Mouse (Mus musculus) kidney, embryonic 15.5 days (tissue): ENCODE data around the gene Clasp1. TPM values are rescaled to one million over a fixed set of nuclear protein-coding genes. Genes with fewer than 3 reads are reported as not detected.

Source experiments
- ATAC-seq: fragments of 200-750 bp; cut with Nextera tagmentation; replicated peaks from 2 replicates; pipeline ENCODE4 v1.8.0; 2017; ENCODE audit warnings: moderate TSS enrichment; ENCODE audit not compliant: low FRiP score
- H3K27ac ChIP-seq: fragments of 300-500 bp; sonication (generic); 2 replicates; pipeline ENCODE4 v1.5.1; 2015; ENCODE audit warnings: mild to moderate bottlenecking, inconsistent platforms
- H3K27me3 ChIP-seq: fragments of 300-500 bp; sonication (generic); 2 replicates; pipeline ENCODE4 v1.6.1; 2015; ENCODE audit warnings: inconsistent platforms
- H3K36me3 ChIP-seq: fragments of 300-500 bp; sonication (generic); 2 replicates; pipeline ENCODE4 v1.6.1; 2015; ENCODE audit warnings: inconsistent platforms
- H3K4me1 ChIP-seq: fragments of 300-500 bp; sonication (generic); 2 replicates; pipeline ENCODE4 v1.6.1; 2015; ENCODE audit warnings: inconsistent platforms
- H3K4me2 ChIP-seq: fragments of 300-500 bp; sonication (generic); 2 replicates; pipeline ENCODE4 v1.6.1; 2015; ENCODE audit warnings: moderate library complexity, mild to moderate bottlenecking, inconsistent platforms
- H3K4me3 ChIP-seq: fragments of 300-500 bp; sonication (generic); replicated peaks from 2 replicates; pipeline ENCODE4 v1.5.1; 2015; ENCODE audit warnings: mild to moderate bottlenecking, inconsistent platforms
- H3K9ac ChIP-seq: fragments of 300-500 bp; sonication (generic); 2 replicates; pipeline ENCODE4 v1.6.1; 2015; ENCODE audit warnings: mild to moderate bottlenecking, inconsistent platforms
- H3K9me3 ChIP-seq: fragments of 300-500 bp; sonication (generic); replicated peaks from 2 replicates; pipeline ENCODE4 v1.6.1; 2016; ENCODE audit warnings: inconsistent platforms
- WGBS: fragments of 180-500 bp; shearing (Covaris S2); methylation state at CpG from one replicate; pipeline ENCODE4 v1.1.7; 2015; ENCODE audit warnings: mixed read lengths; 5-methylcytosine and 5-hydroxymethylcytosine counted together
- polyA plus RNA-seq: library from polyadenylated mRNA; unstranded; fragments of >200 nt; fragmentation: Nextera tagmentation; extraction: Ambion mirVana; gene quantifications from 2 replicates; pipeline ENCODE4 v1.2.1, GENCODE M21; 2015

The Clasp1 gene
- polyA plus RNA-seq, 1 experiment from 2014 or later = 50.1 TPM

- Histone ChIP-seq H3K27me3 (no peaks in the 10 kb centered on the region), H3K9me3 (no peaks in the 10 kb centered on the region), H3K36me3 (peaks cover 11% of the 10 kb centered on the region), H3K9ac (no peak overlapping the region), H3K4me1 (no peaks in the 10 kb centered on the region), H3K4me2 (no peak overlapping the region), H3K4me3 (no peak overlapping the region), H3K27ac (no peak overlapping the region)
- 80% methylated on average over 8 of the region's 8 CpGs for WGBS
- no peak for ATAC-seq
Observed at GRCm38 (mm10) chr1:118482285-118483019, 93.6 kb downstream of the Clasp1 start.

DNA sequence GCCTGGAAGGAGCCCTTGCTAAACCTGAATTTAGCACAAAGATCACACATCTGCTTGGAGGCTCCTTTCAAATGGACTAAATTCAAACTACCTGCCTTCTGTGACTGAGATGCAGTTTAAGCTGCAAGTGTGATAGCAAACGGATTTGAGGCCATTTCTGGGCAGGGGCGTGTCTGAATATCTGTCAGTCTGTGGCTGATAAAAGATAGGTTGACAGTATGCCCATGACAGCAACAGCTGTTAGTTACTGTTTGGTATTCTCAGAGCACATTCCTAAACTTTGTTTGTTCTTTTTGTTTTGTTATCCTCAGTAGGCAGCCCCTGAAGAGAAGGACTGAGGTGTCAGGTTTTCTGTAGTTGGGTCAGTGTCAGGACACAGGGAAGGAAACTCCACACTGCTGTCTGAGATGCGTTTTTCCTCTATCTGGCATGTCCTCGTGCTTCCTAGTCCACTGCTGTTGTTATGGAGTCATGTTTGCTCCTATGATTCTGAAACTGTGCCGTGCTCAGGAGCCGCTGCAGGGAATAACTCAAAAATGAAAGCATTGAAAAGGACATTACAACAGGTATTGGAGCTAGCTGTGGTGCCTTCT, 94.7 kb downstream of the Clasp1 start:
- H3K4me3 ChIP-seq = no peak overlapping the region
- no peak overlapping the region for H3K4me2 ChIP-seq
- WGBS = 77% methylated on average over 6 of the region's 6 CpGs
- H3K36me3 ChIP-seq = peaks cover 9% of the 10 kb centered on the region
- ATAC-seq = no peak
- H3K27me3 ChIP-seq = no peaks in the 10 kb centered on the region
- no peaks in the 10 kb centered on the region for H3K9me3 ChIP-seq
- H3K27ac ChIP-seq = no peak overlapping the region
- H3K4me1 ChIP-seq = no peaks in the 10 kb centered on the region
- no peak overlapping the region for H3K9ac ChIP-seq

- no peak for ATAC-seq
- H3K4me1 ChIP-seq = no peaks in the 10 kb centered on the region
- H3K27ac ChIP-seq = no peak overlapping the region
- H3K36me3 ChIP-seq = peaks cover 3% of the 10 kb centered on the region; the same call in 1 of the 2 replicates
- H3K4me3 ChIP-seq = no peak overlapping the region
- WGBS = 73% methylated on average over 3 of the region's 3 CpGs
- no peak overlapping the region for H3K9ac ChIP-seq
- no peaks in the 10 kb centered on the region for H3K9me3 ChIP-seq
- H3K4me2 ChIP-seq = no peak overlapping the region
- no peaks in the 10 kb centered on the region for H3K27me3 ChIP-seq
Observed at GRCm38 (mm10) chr1:118485572-118485971, 96.7 kb downstream of the Clasp1 start.

GRCm38 (mm10) chr1:118486021-118486420, 97.2 kb downstream of the Clasp1 start:
- no peak overlapping the region for H3K9ac ChIP-seq
- H3K36me3 ChIP-seq = peaks cover 3% of the 10 kb centered on the region; the same call in 1 of the 2 replicates
- no peak overlapping the region for H3K4me3 ChIP-seq
- no peak overlapping the region for H3K4me2 ChIP-seq
- H3K27ac ChIP-seq = no peak overlapping the region
- H3K27me3 ChIP-seq = no peaks in the 10 kb centered on the region
- H3K9me3 ChIP-seq = no peaks in the 10 kb centered on the region
- no peaks in the 10 kb centered on the region for H3K4me1 ChIP-seq
- no peak for ATAC-seq

GRCm38 (mm10) chr1:118492811-118493210, 104.0 kb downstream of the Clasp1 start:
- no peaks in the 10 kb centered on the region for H3K4me1 ChIP-seq
- H3K36me3 ChIP-seq = peaks cover 7% of the 10 kb centered on the region
- H3K9me3 ChIP-seq = no peaks in the 10 kb centered on the region
- no peak overlapping the region for H3K27ac ChIP-seq
- H3K27me3 ChIP-seq = no peaks in the 10 kb centered on the region
- H3K4me3 ChIP-seq = no peak overlapping the region
- no peak overlapping the region for H3K4me2 ChIP-seq
- H3K9ac ChIP-seq = no peak overlapping the region
- WGBS = 74% methylated on average over 3 of the region's 3 CpGs
- no peak for ATAC-seq

GRCm38 (mm10) chr1:118494551-118494950, 105.7 kb downstream of the Clasp1 start:
- Histone ChIP-seq H3K4me3 (no peak overlapping the region), H3K9me3 (no peaks in the 10 kb centered on the region), H3K4me2 (no peak overlapping the region), H3K27me3 (no peaks in the 10 kb centered on the region), H3K9ac (no peak overlapping the region), H3K4me1 (no peaks in the 10 kb centered on the region), H3K36me3 (peaks cover 21% of the 10 kb centered on the region), H3K27ac (no peak overlapping the region)
- 96% methylated on average over 9 of the region's 9 CpGs for WGBS
- ATAC-seq = no peak

DNA sequence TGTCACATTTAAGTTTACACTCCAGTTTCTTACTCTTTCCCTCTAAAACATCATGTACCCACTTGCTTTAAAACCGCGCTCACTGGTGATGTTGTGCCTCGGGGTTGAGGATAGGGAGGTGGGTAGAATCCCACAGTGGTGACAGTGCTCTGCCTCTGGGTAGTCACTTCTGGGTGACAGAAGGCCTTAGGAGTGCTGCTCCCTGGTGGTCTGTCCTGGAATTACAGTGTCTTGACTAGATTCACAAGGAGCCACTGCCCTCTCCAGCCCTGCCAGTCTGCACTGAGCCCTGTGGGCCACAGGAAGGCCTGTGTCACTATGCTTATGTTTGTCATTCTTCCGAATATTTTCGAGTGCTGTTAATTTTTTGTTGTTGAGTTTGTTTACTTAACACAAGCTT, 109.5 kb downstream of the Clasp1 start:
- Histone ChIP-seq H3K4me3 (no peak overlapping the region), H3K9ac (no peak overlapping the region), H3K4me1 (no peaks in the 10 kb centered on the region), H3K27me3 (no peaks in the 10 kb centered on the region), H3K4me2 (no peak overlapping the region), H3K27ac (no peak overlapping the region), H3K36me3 (peaks cover 59% of the 10 kb centered on the region), H3K9me3 (no peaks in the 10 kb centered on the region)
- WGBS = 74% methylated on average over 5 of the region's 5 CpGs
- peak; percentile 46 for ATAC-seq

DNA sequence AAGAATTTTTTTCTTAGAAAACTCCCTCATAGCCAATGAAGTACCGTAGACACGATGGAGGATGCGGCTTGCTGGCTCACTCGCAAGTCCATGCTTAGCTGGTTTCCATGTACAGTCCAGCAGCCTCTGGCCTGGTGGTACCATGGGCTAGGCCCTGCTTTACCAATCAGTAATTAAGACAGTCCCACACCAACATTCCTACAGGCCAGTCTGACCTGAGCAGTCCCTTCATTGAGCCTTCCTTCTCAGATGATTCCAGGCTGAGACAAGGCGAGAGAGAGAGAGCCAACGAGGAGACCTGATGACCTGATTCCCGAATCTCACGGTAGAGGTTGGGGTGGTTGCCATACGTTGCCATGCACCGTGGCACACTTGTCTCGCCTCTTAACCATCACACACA, 111.7 kb downstream of the Clasp1 start:
- H3K9ac ChIP-seq = no peak overlapping the region
- 95% methylated on average over 11 of the region's 11 CpGs for WGBS
- H3K4me1 ChIP-seq = no peaks in the 10 kb centered on the region
- H3K9me3 ChIP-seq = no peaks in the 10 kb centered on the region
- ATAC-seq = no peak
- H3K4me2 ChIP-seq = no peak overlapping the region
- H3K4me3 ChIP-seq = no peak overlapping the region
- H3K27ac ChIP-seq = no peak overlapping the region
- H3K36me3 ChIP-seq = peaks cover 81% of the 10 kb centered on the region
- H3K27me3 ChIP-seq = no peaks in the 10 kb centered on the region

DNA sequence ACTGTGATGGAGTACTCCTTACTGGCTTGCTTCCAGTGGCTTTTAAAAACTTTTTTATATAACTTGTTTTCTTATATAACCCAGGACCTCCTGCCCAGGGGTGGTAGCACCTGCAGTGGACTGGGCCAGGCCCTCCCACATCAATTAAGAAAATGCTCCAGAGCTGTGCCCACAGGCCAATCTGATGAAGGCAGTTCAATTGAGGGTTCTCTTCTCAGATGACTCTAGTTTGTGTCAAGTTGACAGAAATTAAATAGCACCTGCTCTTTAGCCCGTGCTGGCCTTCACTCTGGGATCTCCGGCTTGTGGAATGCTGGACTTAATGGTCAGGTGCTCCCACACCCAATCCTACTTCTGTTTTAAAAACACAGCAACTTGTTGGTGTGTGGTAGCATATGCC, 112.8 kb downstream of the Clasp1 start:
- peaks cover 92% of the 10 kb centered on the region for H3K36me3 ChIP-seq
- WGBS = 55% methylated on average over 2 of the region's 2 CpGs
- no peak for ATAC-seq
- H3K4me1 ChIP-seq = no peaks in the 10 kb centered on the region
- H3K27me3 ChIP-seq = no peaks in the 10 kb centered on the region
- no peak overlapping the region for H3K4me3 ChIP-seq
- H3K4me2 ChIP-seq = no peak overlapping the region
- H3K9ac ChIP-seq = no peak overlapping the region
- H3K9me3 ChIP-seq = no peaks in the 10 kb centered on the region
- H3K27ac ChIP-seq = no peak overlapping the region

DNA sequence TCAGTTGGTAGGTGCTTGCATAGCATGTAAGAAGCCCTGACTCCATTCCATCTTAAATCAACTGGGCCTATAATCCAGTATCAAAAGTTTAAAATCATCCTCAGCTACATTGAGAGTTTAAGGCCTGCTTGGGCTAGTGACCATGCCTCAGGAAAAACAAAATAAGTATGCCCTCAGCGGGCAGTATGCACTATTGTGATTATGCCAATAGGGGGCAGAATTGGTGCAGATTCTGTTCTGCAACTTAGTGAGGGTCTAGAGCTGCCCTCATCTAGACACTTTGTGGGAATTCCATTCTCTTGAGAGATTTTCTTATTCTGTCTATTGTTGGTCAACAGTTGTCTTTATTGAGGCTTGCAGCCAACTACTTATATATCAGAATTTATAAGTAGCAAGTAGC, 116.9 kb downstream of the Clasp1 start:
- H3K9me3 ChIP-seq = no peaks in the 10 kb centered on the region
- no peak overlapping the region for H3K9ac ChIP-seq
- peaks cover 100% of the 10 kb centered on the region for H3K36me3 ChIP-seq
- no peak overlapping the region for H3K27ac ChIP-seq
- no peaks in the 10 kb centered on the region for H3K4me1 ChIP-seq
- H3K4me2 ChIP-seq = no peak overlapping the region
- ATAC-seq = no peak
- 97% methylated on average over 1 of the region's 1 CpGs for WGBS
- no peak overlapping the region for H3K4me3 ChIP-seq
- no peaks in the 10 kb centered on the region for H3K27me3 ChIP-seq

GRCm38 (mm10) chr1:118510996-118511395, 122.1 kb downstream of the Clasp1 start:
- H3K36me3 ChIP-seq = peaks cover 99% of the 10 kb centered on the region
- no peak overlapping the region for H3K9ac ChIP-seq
- H3K4me1 ChIP-seq = no peaks in the 10 kb centered on the region
- H3K27me3 ChIP-seq = no peaks in the 10 kb centered on the region
- H3K4me2 ChIP-seq = no peak overlapping the region
- no peak overlapping the region for H3K4me3 ChIP-seq
- no peaks in the 10 kb centered on the region for H3K9me3 ChIP-seq
- 89% methylated on average over 3 of the region's 3 CpGs for WGBS
- H3K27ac ChIP-seq = no peak overlapping the region
- ATAC-seq = no peak

- Histone ChIP-seq H3K27ac (no peak overlapping the region), H3K36me3 (peaks cover 98% of the 10 kb centered on the region), H3K9me3 (no peaks in the 10 kb centered on the region), H3K9ac (no peak overlapping the region), H3K4me1 (no peaks in the 10 kb centered on the region), H3K4me2 (no peak overlapping the region), H3K4me3 (no peak overlapping the region), H3K27me3 (no peaks in the 10 kb centered on the region)
- 94% methylated on average over 8 of the region's 8 CpGs for WGBS
- ATAC-seq = no peak
Observed at GRCm38 (mm10) chr1:118511738-118512530, 123.1 kb downstream of the Clasp1 start.
